Mouse (Mus musculus): ENCODE measurements at regions not wholly inside any gene's neighbourhood (a gene's known extent, or its start where the extent isn't known, plus 50 kb on each side); places are given as distances from the start of the nearest gene placed in this dataset.

DNA sequence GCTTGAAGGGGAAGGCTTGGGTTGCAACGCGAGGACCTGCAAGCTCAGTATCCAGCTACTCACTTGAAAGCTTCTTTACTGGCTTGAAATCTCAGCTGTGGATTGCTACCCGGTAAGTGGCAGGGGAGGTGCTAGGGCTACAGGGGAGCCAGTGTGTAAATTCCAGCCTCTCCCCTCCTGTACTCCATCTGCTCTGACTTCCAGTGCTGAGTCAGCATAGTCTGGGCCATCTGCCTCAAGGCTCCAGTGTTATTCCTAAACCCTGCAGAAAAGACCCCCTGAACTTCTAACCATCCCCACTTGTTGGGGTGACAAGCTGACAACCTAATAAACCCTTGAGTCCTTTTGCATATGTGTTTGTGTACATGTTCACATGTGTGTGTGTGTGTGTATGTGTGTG, 140.0 kb upstream of the Kcnab2 start:
- DNase-seq = no peak

DNA sequence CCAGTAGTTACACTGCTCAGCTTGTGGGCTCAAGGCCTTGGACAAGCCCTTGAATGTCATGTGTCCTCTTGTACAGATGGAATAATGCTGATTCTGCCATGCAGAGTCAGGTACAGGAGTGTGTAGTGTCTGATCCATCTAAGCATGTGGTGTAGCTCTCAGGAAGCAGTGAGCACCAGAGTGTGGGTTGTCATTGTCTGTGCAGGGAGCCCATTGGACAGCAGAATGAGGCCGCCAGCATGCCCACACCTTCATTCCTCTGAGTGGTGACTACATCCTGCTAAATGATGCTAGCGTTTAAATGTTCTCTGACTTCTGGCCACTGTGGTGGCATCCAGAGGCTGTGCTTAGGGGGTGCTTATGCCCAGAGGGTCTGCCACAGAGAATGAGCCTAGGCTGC, 137.5 kb upstream of the Kcnab2 start:
- DNase-seq = no peak

- no peak for DNase-seq
These were observed 136.9 kb upstream of the Kcnab2 start for GRCm38 (mm10) chr4:152614356-152615100.

Measured in lung, postnatal 10 days (tissue).